Mouse (Mus musculus): ENCODE data around the gene Olfr1243.
"Not testable (repeated sequence)": the region's sequence is repeated elsewhere in the genome, so short reads cannot be mapped to it uniquely, and the experiment has no call there.

DNA sequence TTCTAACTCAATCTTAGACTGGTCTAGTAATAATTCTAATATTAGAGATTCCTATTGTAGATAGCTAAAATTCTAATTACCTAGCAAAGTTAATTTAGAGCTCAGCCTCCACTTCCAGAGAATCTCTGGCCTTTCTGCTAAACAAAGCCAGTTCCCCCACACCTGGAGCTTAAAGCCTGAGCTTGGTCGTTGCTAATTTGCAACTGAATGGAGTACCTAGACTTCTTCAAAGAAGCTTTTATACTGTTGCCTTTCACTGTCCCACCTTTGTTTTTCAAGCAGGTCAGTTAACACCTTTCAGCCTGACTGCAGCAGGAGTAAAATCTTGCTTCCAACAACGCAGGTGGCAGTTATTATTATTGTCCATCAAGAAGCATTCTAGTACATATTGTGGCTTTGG, 31.4 kb upstream of the Olfr1243 start:
- not testable (repeated sequence) for TF ChIP-seq CTCF (IDR thresholded peaks at IDR 0.05); EP300 (IDR thresholded peaks at IDR 0.05; ENCODE audit: insufficient read depth, low read depth, low read length); POLR2A (IDR thresholded peaks at IDR 0.05; ENCODE audit: insufficient read depth, low read depth, low read length)

Measured in heart, adult 2 months (tissue).